Mouse (Mus musculus) E14TG2a.4 (cell line): Measurements from ENCODE around the gene Wdr81.

Source experiments
- H3K27me3 ChIP-seq: 2 replicates; pipeline ENCODE4 v1.6.1; 2014; ENCODE audit warnings: low read length, control low read depth; ENCODE audit not compliant: insufficient read depth
- H3K36me3 ChIP-seq: 2 replicates; pipeline ENCODE4 v1.6.1; 2014; ENCODE audit warnings: low read length, control low read depth; ENCODE audit not compliant: insufficient read depth
- H3K4me1 ChIP-seq: replicated peaks from 2 replicates; pipeline ENCODE4 v1.6.1; 2014; ENCODE audit warnings: low read depth, low read length, control low read depth
- H3K4me3 ChIP-seq: replicated peaks from 2 replicates; pipeline ENCODE4 v1.5.1; 2014; ENCODE audit warnings: mild to moderate bottlenecking, low read length
- H3K9me3 ChIP-seq: 2 replicates; pipeline ENCODE4 v1.6.1; 2014; ENCODE audit warnings: low read length, control low read depth
- CTCF ChIP-seq: conservative IDR thresholded peaks from 2 replicates; pipeline ENCODE4 v1.5.1; 2014; ENCODE audit warnings: low read length
- NANOG ChIP-seq: IDR thresholded peaks from 2 replicates; pipeline ENCODE4 v1.6.1; 2014; ENCODE audit warnings: borderline replicate concordance, low read length, mixed read lengths
- POU5F1 ChIP-seq: IDR thresholded peaks from 2 replicates; pipeline ENCODE4 v1.6.1; 2014; ENCODE audit warnings: low read length, borderline replicate concordance

The Wdr81 gene

DNA sequence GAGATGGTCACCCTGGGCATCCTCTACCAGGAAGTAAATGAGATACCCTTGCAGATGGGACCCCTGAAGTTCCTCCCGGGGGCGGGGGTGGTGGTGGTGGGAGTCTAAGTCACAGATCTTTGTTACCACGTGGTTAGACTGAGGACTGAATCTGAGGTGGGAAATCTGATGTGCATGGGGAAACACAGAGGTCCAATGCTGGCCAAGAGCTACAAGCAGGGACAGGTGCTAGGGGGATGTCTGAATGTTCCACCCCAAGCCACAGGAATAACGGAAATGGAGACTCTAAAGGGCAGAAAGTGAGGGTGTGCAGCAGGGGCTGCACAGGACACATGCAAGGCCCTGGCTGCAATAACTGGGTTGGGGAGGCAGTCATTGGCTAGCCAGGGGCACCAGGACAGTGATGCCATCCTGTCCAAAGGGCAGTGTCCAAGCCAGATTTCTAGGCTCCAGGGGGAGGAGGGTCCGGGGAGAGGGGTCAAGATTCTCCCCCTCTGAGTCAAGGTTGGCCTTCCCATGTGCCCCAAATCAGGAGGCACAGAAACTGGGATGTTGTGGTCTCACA is 33.6 kb downstream of the Wdr81 start:
- no peak for TF ChIP-seq POU5F1
- TF ChIP-seq CTCF = no peak
- no peak for TF ChIP-seq NANOG
- Histone ChIP-seq H3K36me3 (no peaks in the 10 kb centered on the region), H3K4me1 (peaks cover 40% of the 10 kb centered on the region), H3K9me3 (no peaks in the 10 kb centered on the region), H3K27me3 (peaks cover 30% of the 10 kb centered on the region), H3K4me3 (no peak overlapping the region)

- Histone ChIP-seq H3K4me1 (peaks cover 48% of the 10 kb centered on the region), H3K36me3 (no peaks in the 10 kb centered on the region), H3K9me3 (no peaks in the 10 kb centered on the region), H3K4me3 (no peak overlapping the region), H3K27me3 (peaks cover 26% of the 10 kb centered on the region)
- TF ChIP-seq CTCF (no peak), NANOG (no peak), POU5F1 (no peak)
These were observed 34.5 kb downstream of the Wdr81 start for GRCm38 (mm10) chr11:75420037-75420436.

DNA sequence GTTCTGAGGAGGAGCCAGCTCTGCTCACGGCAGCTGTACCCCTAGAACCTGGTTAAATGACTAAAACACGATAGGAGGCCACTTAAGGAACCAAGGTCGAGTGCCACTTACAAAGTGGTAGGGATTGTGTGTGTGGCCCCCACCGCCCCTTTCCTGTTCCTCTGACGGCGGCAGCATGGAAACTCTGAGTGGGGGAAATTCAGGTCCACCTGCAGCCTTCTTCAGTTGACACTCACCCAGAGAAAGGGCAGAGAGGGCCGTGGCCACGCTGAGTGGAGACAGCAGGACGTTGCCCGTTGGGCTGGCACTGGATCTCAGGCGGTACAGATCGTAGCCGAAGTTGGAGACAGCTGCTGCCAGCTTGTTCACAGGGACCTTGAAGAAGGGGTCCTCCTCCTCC is 38.5 kb downstream of the Wdr81 start:
- Histone ChIP-seq H3K4me3 (peak overlapping the region; percentile 23; the same call in 1 of the 2 replicates), H3K9me3 (no peaks in the 10 kb centered on the region), H3K4me1 (peaks cover 30% of the 10 kb centered on the region), H3K27me3 (0 out of 2 replicates have a peak, but pooled peaks cover 6% of the 10 kb centered on the region), H3K36me3 (no peaks in the 10 kb centered on the region)
- no peak for TF ChIP-seq POU5F1
- no peak for TF ChIP-seq CTCF
- TF ChIP-seq NANOG = no peak

- H3K9me3 ChIP-seq = no peaks in the 10 kb centered on the region
- H3K4me1 ChIP-seq = peaks cover 24% of the 10 kb centered on the region
- H3K36me3 ChIP-seq = no peaks in the 10 kb centered on the region
- no peak for TF ChIP-seq POU5F1
- TF ChIP-seq CTCF = no peak
- H3K27me3 ChIP-seq = no peaks in the 10 kb centered on the region
- H3K4me3 ChIP-seq = no peak overlapping the region
These were observed 39.4 kb downstream of the Wdr81 start for GRCm38 (mm10) chr11:75415096-75415495.

- no peak overlapping the region for H3K4me3 ChIP-seq
- no peak for TF ChIP-seq POU5F1
- TF ChIP-seq NANOG = no peak
- no peak for TF ChIP-seq CTCF
- no peaks in the 10 kb centered on the region for H3K27me3 ChIP-seq
- no peaks in the 10 kb centered on the region for H3K9me3 ChIP-seq
- peaks cover 7% of the 10 kb centered on the region for H3K4me1 ChIP-seq
- peaks cover 8% of the 10 kb centered on the region for H3K36me3 ChIP-seq
These were observed 43.9 kb downstream of the Wdr81 start for GRCm38 (mm10) chr11:75410591-75410990.

GRCm38 (mm10) chr11:75409679-75410575 is 44.6 kb downstream of the Wdr81 start:
- H3K9me3 ChIP-seq = no peaks in the 10 kb centered on the region
- H3K36me3 ChIP-seq = peaks cover 11% of the 10 kb centered on the region
- no peak overlapping the region for H3K4me3 ChIP-seq
- H3K4me1 ChIP-seq = no peaks in the 10 kb centered on the region
- H3K27me3 ChIP-seq = no peaks in the 10 kb centered on the region
- no peak for TF ChIP-seq CTCF
- TF ChIP-seq NANOG = no peak
- no peak for TF ChIP-seq POU5F1

GRCm38 (mm10) chr11:75406865-75407264 is 47.7 kb downstream of the Wdr81 start:
- no peak overlapping the region for H3K4me3 ChIP-seq
- TF ChIP-seq CTCF (peak; percentile 95), NANOG (no peak)
- peaks cover 42% of the 10 kb centered on the region for H3K36me3 ChIP-seq
- H3K9me3 ChIP-seq = no peaks in the 10 kb centered on the region
- no peaks in the 10 kb centered on the region for H3K27me3 ChIP-seq
- H3K4me1 ChIP-seq = no peaks in the 10 kb centered on the region

GRCm38 (mm10) chr11:75406104-75406503 is 48.4 kb downstream of the Wdr81 start:
- Histone ChIP-seq H3K4me1 (no peaks in the 10 kb centered on the region), H3K27me3 (no peaks in the 10 kb centered on the region), H3K4me3 (no peak overlapping the region), H3K36me3 (peaks cover 49% of the 10 kb centered on the region), H3K9me3 (no peaks in the 10 kb centered on the region)
- TF ChIP-seq CTCF (no peak), NANOG (no peak), POU5F1 (no peak)

DNA sequence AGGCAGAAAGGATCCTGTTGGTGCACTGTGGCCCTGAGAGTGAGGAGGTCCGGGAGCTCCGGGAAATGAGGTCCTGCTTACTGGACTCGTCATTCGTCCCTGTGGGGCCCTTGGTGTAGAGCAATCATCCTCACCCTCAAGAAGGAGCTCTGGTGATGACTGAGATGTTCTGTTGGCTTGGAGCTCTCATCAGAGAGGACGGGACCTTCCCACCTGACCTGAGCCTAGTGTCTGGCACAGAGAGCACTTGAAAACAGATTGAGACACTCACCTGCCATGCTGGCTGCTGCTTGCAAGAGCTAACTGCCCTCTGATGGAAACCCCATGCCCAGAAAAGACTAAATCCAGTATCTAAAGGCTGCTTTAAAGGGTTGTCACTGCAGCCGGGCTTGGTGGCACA is 49.7 kb downstream of the Wdr81 start:
- Histone ChIP-seq H3K4me1 (peaks cover 10% of the 10 kb centered on the region), H3K27me3 (no peaks in the 10 kb centered on the region), H3K36me3 (peaks cover 55% of the 10 kb centered on the region), H3K9me3 (no peaks in the 10 kb centered on the region), H3K4me3 (no peak overlapping the region)
- no peak for TF ChIP-seq POU5F1
- TF ChIP-seq CTCF = no peak
- no peak for TF ChIP-seq NANOG
